Mouse (Mus musculus) embryo, embryonic 10 days (tissue): ENCODE measurements at regions not wholly inside any gene's neighbourhood (a gene's known extent, or its start where the extent isn't known, plus 50 kb on each side); places are given as distances from the start of the nearest gene placed in this dataset.
A peak's percentile ranks its signal among the peaks of the same experiment; 100 is the strongest.
"Not testable (repeated sequence)": the region's sequence is repeated elsewhere in the genome, so short reads cannot be mapped to it uniquely, and the experiment has no call there.

Experiments
- DNase-seq: peaks from one replicate; pipeline ENCODE4 v3.0.0-alpha.2; 2015; ENCODE audit warnings: low spot score

DNA sequence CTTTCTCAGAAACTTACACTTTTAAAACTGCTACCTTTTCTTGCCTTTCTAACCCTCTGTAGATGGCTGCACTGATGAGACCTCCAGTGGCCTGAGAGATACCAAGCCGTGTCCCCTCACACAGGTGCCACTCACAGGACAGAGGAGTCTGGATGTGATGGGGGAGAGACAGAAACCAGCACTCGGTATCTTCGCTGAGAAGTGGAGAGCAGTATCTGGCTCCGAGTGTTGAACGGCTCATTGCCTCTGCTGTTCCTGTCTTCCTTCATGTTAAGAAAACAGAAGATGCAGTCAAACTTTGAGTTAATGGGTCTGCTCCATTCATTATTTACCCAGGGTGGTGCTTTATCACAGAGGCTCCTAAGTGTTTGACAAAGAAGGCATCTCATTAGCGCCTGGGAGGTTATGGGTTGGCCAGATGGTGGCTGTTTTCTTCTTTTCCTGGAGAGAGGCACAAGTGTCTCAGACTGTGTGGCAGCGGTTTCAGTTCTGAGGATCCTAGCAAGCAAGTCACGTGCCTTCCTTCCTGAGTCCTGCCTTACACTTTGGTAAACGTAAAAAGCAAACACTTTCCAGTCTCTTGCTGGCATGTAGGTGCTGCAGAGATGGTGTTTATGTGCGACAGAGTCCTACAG, 248.6 kb downstream of the Sec16b start:
- peak; percentile 36 for DNase-seq

- DNase-seq, result no peak
Measured at GRCm38 (mm10) chr1:157756977-157757376, 250.4 kb downstream of the Sec16b start.

DNA sequence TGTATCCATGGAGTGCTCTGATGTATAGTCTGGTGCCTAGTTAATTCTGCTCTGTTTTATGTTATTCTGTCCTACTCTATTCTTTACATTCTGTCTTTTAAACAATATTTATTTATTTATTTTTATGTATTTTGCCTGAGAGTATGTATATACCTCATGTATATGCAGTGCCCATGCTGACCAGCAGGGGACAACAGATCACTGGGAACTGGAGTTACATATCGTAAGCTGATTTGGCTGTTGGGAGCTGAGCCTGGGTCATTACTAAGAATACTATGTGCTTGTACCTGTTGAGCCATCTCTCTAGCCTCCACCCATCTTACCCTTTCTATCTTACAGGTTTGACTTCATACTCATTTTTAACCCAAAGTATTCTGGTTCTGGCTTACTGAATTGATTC, 251.8 kb downstream of the Sec16b start:
- no peak for DNase-seq

GRCm38 (mm10) chr1:157768201-157768600, 261.7 kb downstream of the Sec16b start:
- peak; percentile 59 for DNase-seq

DNA sequence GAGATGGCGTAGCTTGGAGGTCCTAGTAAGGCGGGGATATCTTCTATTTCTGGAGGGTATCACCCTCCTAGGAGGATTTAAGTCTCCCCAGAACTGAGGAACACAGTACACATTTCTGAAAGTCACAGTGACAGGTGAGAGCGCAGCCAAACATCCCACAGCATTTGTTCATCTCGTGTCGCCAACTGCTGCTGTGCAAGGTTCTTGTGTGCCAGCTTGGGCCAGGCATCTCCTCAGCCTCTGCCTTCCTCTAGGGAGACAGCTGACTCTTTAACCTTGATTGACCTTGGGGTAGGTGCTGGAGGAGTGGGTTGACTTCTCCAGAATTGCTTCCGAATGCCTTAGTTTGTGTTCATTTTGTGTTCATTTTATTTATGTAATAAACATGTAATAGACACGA, 291.2 kb downstream of the Sec16b start:
- DNase-seq, result no peak

GRCm38 (mm10) chr1:157798561-157799553, 292.3 kb downstream of the Sec16b start:
- DNase-seq, result no peak

DNA sequence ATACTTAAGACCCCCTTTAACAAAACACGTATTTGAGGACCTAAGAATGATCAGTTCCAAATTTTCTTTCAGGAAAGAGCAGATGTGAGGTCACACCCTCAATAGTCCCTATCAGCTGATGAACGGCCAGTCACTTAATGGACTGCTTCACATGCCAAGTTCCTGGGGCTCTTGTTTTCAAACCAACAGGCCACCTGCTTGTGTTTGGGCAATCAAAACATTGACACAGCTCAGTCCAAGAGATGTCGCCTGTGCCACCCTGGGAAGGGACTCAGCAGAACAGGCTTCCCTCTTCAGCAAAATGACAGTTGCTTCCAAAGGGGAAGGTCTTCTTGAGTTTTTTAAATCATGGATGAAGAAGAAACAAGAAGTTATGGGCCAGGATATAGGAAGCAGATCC, 294.6 kb downstream of the Sec16b start:
- DNase-seq, result no peak

DNA sequence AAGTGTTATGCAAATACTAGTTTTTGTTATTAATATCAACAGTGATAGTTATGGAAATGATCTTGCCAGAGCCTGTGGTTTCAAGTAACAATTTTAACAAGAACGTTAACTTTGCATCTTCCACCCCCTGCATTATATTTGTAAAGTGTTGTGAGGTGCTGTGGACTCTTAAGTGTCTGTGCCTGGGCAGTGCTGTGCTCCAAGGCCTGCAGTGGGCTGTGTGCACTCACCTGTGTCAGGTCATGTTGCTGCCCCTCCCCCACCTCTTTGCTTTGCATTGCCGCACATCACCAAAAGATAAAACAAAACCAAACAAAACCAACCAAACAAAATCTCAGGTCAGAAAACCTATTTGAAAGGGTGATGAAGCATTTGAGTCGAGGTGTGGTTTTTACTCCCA, 297.7 kb downstream of the Sec16b start:
- no peak for DNase-seq

DNA sequence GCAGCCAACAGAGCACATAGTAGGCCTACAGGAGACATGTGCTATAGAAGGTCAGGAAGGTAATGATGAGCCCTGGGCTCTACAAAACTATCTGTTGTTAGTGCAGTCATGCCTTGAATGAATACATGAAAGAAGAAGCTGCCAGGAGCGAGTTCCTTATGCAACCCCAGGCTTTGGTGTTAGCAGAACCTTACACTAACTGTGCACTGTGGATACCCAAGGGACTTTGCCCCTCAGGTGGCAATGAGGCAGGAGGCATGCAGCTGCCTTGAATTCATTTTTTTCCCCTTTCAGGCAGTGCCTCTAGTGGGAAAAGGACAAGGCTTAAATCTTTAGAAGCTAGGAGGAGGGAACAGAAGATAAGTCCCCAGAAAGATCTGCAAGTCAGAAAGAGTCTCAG, 299.8 kb downstream of the Sec16b start:
- no peak for DNase-seq

DNA sequence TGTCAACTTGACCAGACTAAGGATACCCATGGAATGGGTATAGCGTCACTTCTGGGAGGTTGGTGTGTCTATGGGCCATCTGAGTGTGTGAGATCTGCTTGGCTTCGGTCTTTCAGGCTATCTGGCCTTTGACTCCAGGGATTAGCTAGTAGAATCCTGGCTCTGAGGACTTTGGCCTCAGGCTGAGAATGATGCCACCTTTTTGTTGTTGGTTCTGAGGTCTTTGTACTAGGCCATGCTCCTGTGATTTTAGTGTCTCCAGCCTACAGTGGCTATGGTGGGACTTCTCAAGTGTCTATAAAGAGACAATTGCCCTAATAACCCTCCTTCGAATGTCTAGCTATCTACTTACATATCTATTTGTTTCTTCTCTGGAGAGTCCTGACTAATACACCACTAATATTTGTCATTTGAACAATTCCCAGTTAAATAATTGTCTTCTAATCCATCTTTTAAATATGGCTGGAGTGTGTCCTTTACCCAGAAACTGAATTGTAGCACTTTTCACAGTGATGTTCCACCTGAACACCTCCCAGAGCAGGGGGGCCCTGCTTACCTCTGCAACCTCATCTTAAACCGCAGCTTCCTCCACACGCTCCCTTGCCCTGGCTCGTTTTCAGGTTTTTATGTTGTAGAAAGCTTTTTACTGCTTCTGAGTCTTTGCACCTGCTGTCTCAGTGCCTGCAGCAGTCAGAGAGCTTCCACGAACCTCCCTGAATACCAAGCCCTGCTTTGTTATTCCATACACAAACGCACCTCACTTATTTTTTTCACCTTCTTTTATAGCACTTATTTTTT, 303.3 kb downstream of the Sec16b start:
- no peak for DNase-seq

GRCm38 (mm10) chr1:157810657-157811056, 304.1 kb downstream of the Sec16b start:
- no peak for DNase-seq

DNA sequence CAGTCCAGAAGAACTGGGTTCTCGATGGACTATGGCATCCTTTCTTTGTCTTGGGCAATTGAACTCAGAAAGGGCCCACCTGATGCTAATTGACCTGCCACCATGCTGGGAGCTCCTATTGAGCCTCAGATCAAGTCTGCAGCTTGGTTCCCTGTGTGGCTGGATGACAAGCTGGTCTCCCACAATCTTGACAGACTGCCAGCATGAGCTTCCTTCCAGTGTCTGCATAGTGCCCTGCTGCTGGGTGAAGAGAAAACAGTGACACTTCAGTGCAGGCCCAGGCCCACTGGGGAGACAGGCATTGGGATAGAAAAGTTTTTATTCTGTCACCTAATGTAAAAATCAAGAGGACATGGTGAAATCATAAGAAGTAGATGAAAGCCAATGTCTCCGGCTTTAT, 321.4 kb downstream of the Sec16b start:
- no peak for DNase-seq

DNA sequence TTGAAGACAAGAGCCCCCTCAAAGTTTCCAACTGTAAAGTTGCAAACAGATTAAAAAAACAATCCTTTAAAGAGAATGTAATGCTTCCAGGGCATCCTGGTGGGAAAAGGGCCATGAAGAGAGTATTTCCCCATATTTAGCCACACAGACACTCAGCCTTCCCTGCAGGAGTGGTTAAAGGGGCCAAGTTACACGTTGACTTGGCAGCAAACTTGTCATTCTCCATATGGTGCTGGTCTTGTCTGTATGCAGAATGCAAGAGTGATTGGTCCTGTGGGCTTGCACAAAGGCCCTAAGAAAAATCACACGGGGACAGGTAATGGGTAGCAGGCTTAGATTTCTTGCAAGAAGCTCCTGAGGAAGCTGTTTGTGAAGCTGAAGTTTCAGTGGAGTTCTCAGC, 325.0 kb downstream of the Sec16b start:
- no peak for DNase-seq

DNA sequence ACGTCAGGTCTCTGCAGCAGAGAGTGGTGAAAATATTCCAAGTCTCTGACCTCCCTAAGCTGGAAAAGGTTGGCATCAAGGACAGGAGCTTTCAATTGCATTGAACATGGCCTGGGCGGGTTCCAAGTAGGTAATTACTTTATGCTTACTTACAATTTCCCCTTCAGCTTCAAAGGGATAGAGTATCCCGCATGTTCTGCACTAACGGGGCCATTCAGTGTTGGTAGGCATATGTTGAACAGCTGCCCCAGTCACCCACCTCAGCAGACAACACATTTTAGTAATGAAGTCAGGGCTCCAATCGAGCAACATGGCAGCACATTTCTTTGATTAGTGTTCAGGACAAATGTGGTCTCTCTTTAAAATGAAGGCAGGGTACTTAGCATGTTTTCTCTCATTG, 366.2 kb downstream of the Sec16b start:
- no peak for DNase-seq

DNA sequence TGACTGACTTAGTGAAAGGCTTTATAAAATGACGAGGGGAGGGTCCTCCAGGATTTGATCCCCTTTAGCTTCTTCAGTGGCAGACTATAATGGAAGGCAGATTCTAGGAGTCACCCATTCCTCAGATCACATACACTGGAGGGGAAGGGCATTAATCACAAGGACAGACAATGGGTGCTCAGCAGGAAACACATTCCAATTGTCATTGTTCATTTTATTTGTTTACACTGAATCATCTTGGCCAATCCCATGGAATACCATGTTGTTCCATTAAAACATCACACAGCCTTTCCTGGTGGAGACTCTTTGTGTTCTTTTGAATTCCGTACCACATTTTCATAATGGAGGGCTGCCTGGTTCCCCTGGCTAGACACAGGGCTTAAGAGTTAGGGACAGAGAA, 368.5 kb downstream of the Sec16b start:
- no peak for DNase-seq

DNA sequence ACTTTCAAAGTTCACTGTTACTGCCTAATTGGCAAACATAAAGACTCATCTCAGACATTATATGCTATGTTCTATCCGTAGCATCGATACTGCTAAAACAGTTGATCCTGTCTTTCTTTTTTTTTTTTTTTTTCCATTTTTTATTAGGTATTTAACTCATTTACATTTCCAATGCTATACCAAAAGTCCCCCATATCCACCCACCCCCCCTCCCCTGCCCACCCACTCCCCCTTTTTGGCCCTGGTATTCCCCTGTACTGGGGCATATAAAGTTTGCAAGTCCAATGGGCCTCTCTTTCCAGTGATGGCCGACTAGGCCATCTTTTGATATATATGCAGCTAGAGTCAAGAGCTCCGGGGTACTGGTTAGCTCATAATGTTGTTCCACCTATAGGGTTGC, 370.6 kb downstream of the Sec16b start:
- DNase-seq, result not testable (repeated sequence)

- peak; percentile 16 for DNase-seq
Measured at GRCm38 (mm10) chr1:157887146-157887545, 380.6 kb downstream of the Sec16b start.

DNA sequence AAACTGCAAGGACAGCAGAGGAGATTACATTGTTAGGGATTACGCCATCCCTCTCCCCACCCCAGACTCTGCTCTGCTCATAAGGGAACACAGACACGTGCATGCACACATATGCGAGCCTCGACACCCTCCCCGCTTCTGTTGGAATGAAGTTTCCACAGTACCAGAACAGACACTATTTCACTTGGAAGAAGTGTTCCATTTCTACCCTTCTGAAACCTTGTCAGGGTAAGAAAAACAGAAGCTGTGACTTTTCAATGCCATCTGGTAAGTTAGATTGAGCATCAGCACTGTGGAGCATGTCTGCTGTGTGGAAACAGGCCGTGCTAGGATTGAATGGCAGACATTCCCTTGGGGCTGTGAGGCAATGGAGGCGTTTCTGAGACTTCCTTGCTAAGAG, 382.0 kb downstream of the Sec16b start:
- no peak for DNase-seq

DNA sequence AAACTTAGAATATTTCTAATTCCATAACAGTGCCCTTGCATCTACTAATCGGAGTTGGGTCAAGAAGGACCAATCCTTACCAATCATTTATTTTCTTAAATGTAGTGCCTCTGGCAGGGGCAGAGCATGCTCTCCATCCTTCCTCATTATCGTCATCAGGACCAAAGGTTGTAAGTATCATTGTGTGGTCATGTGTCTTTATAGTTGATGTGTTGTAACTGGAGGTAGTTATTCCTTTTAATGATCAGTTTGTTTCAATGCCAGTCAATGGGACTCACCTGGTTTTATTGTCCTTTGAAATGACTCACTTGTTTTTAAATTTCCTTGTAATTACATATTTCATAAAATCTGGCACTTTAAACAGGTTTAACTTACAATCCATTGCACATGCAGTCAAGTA, 399.6 kb downstream of the Sec16b start:
- DNase-seq, result no peak

DNA sequence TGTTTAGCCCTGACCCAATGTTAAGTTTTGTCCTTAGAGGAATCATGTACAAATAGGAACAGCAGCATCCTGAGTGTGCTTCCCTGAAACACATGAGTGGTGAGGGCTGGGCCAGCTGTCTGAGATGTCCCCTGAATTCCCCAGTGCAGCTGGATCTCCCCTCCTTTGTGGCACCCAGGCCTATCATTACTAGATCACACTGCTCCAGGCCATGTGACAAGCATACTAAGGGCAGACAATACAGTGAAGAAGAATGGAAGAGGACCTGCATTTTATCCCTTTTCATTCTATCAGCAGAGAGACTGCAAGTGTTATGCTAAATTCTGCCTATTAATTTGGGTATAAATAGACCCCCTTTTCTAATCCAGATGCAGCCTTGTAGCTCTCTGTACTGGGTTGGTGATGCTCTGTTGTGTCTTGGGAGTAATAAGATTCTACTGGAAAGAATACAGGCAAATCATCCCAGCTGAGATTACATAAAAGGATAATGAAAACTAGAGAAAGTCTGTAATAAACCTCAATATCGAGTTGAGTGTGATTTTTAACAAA, 418.3 kb downstream of the Brinp2 start:
- DNase-seq, result no peak

GRCm38 (mm10) chr1:157939516-157939915, 416.6 kb downstream of the Brinp2 start:
- no peak for DNase-seq

DNA sequence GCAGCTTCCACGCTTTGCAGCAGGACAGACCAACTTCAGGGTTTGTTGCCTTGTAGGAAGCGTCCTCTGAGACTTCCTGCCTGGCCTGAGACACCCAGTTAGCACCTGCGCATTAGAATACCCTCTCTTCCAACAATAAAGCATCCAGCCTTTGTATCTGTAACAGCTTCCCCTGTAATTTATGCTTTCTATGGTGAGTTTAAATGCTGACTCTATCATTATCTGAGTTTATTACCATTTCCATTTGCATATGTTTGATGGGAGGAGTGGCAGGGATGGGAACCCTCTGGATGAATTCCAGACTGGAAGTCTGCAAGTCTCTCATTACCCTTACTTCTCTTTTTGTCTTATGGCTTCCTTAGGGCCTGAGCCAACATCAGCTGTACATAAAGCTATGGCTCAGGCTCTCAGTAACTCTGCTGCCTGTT, 415.8 kb downstream of the Brinp2 start:
- no peak for DNase-seq
